Mouse (Mus musculus): ENCODE data around the gene Rnf227. TPM values are rescaled to one million over a fixed set of nuclear protein-coding genes. Genes with fewer than 3 reads are reported as not detected.
A peak's percentile ranks its signal among the peaks of the same experiment; 100 is the strongest.

The Rnf227 gene
- polyA plus RNA-seq, 1 experiment from 2014 or later: 12.8 TPM

DNA sequence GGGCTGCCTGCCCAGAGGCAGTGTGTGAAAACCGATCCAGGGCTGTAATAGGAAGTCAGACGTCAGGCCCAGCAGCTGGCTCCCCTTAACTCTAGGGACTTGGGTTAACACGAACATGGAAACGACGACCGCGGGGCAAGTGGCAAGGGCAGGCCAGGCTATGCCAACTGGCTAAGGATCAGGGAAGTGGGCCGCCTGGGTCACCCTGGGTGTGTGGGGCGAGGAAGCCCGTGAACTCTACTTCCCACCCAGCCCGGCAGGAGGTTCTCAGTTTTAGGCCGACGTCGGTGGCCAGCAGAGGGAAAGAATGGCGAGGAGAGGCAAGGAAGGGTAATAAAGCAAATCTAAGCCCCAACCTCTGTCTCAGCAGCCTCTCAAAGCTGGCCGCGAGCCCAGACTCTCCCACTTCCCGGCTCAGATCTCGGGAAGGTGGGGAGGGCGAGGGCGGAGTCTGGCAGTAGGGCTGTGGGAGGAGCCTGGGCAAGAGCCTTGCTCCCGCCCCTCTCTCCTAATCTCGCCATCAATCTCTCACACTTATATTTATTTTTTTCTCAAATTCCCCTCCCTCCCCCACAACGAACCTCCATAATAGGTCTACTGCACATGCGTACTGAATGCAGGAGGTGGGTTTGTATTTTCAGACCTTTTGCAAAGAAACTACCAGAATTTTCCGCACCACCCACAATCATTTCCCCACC lies 26.0 kb downstream of the Rnf227 start:
- peak; percentile 80 for ATAC-seq (ENCODE audit: insufficient read depth, low FRiP score, low read depth)
- WGBS: under 1% methylated on average over 26 of the region's 26 CpGs
- Histone ChIP-seq H3K36me3 (peaks cover 21% of the 10 kb centered on the region), H3K4me1 (peaks cover 34% of the 10 kb centered on the region), H3K9ac (peak overlapping the region; percentile 39; the same call in 1 of the 2 replicates), H3K27me3 (replicated peaks) (no peaks in the 10 kb centered on the region), H3K4me2 (peak overlapping the region; percentile 91), H3K9me3 (no peaks in the 10 kb centered on the region), H3K4me3 (replicated peaks) (peak overlapping the region; percentile 85), H3K27ac (peak overlapping the region; percentile 99)

DNA sequence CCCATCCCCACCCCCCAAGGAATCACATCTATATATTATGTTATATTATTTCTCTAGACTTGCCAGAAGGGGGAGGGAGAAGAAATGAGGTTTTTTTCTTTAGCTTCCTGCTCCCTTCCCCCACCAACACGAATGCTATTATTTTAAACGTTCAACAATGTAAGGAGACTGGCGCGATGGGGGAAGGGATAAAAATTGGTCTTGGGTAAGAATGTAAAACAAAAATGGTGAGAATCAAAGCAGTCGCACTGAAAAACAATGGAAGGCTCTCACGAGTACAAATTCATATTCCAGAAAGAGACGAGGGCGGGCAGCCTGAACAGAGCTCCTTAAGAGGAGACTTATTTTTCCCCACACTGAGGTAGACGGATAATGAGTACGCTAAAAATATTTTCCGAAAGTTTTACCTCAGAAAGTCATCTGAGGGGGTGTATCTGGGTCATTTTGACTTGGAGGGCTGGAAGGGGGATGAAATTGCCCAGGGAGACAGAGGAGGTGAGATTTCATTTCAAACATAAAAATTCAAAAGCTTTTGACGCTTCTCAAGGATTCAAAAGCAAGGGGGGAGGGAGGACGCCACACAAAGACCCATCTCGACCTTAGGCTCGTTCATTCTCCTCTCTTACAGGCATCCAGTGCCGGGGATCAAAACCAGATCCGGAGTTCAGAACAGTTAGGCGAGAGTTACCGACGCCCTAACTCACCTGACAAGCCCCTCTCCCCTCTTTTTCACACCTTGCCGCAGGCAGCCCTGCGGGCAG lies 26.8 kb downstream of the Rnf227 start:
- Histone ChIP-seq H3K27ac (peak overlapping the region; percentile 99), H3K36me3 (peaks cover 14% of the 10 kb centered on the region), H3K9me3 (no peaks in the 10 kb centered on the region), H3K4me2 (peak overlapping the region; percentile 91), H3K9ac (peak overlapping the region; percentile 99), H3K4me1 (peaks cover 42% of the 10 kb centered on the region), H3K4me3 (replicated peaks) (peak overlapping the region; percentile 85), H3K27me3 (replicated peaks) (no peaks in the 10 kb centered on the region)
- no peak for ATAC-seq (ENCODE audit: insufficient read depth, low FRiP score, low read depth)
- WGBS: under 1% methylated on average over 22 of the region's 22 CpGs

DNA sequence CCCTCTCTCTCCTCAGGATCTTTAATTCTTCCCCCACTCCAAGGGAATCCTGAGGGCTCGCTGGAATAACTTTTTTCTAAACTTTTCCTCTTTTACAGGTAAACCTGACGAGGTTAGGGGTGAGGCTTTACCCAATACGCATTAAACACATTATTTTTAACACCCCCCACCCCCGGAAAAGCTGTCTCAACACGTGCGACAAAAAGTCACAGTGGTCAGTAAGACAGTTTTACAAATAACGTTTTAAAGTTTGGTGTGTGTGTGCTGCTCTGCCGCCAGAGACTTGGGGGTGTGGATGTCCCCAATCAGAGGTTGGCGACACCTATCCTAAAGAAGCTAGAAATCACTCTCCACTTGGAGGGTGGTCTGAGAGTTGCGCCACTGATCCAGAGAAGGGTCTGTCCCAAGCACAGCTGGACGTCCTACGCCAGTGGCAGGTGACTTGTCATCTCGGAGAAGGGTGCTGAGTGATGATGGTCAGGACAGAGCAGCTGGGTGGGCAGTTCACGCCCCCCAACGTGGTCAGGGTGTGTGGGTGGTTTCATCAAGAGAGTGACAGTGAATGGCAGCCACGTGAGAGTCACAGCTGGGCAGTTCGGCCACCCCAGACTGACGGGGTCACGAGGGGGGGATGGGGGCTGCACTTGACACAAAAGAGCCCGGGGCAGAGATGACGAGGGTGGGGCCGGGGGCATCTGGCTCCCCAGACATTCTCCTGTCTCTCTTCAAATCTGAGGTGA lies 27.5 kb downstream of the Rnf227 start:
- peaks cover 8% of the 10 kb centered on the region; the same call in 1 of the 2 replicates for H3K36me3 ChIP-seq
- peak overlapping the region; percentile 99 for H3K27ac ChIP-seq
- H3K4me3 ChIP-seq (replicated peaks): peak overlapping the region; percentile 85
- H3K27me3 ChIP-seq (replicated peaks): no peaks in the 10 kb centered on the region
- H3K9ac ChIP-seq: peak overlapping the region; percentile 99
- peaks cover 47% of the 10 kb centered on the region for H3K4me1 ChIP-seq
- peak overlapping the region; percentile 91 for H3K4me2 ChIP-seq
- 1% methylated on average over 22 of the region's 22 CpGs for WGBS
- H3K9me3 ChIP-seq: no peaks in the 10 kb centered on the region
- no peak for ATAC-seq (ENCODE audit: insufficient read depth, low FRiP score, low read depth)

DNA sequence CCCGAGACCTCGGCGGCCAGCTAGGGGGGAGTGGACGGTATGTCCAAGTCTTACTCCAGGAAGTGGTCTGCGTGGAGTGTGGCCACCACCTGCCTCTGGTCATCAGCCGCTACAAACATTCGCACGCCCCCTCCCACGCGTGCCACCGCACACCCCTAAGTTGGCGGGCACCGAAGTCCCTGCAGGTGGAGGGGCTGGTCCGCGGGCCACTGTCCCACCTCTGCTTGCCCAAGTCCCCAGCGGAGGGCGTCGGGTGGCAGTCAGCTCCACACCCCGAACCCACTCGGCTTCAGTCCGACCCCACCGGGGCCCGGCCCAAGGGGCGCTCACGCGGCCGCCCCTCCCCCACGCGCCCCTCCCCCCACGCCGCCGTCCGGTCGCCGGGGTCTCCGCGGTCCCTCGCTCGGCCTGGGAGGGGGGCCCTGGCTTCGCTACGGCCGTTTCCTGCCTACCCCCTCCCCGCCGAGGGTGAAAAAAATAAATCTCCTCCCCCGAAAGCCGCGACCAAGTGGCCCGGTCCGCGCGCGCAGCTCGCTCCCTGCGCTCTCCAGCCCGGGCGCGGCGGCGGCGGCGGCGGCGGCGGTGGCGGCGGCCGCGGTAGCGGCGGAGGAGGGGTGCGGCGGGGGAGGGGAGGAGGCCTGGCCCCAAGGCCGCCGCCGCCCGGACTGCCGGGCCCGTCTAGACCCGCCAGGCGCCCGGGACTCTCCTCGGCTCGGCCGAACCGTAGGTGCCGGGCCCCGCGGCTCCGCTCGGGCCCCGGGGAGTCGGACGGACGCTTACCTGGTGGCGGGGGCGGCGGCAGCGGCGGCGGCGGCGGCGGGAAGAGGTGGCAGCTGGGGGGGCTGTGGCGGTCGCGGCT lies 28.3 kb downstream of the Rnf227 start:
- Histone ChIP-seq H3K9me3 (no peaks in the 10 kb centered on the region), H3K4me2 (peak overlapping the region; percentile 91), H3K36me3 (peaks cover 5% of the 10 kb centered on the region; the same call in 1 of the 2 replicates), H3K4me3 (replicated peaks) (peak overlapping the region; percentile 85), H3K27me3 (replicated peaks) (no peaks in the 10 kb centered on the region), H3K27ac (peak overlapping the region; percentile 99), H3K9ac (peak overlapping the region; percentile 99), H3K4me1 (peaks cover 50% of the 10 kb centered on the region)
- WGBS: under 1% methylated on average over 70 of the region's 106 CpGs
- ATAC-seq (ENCODE audit: insufficient read depth, low FRiP score, low read depth): 0 out of 2 replicates have a peak, but pooled peaks have one; percentile 0

DNA sequence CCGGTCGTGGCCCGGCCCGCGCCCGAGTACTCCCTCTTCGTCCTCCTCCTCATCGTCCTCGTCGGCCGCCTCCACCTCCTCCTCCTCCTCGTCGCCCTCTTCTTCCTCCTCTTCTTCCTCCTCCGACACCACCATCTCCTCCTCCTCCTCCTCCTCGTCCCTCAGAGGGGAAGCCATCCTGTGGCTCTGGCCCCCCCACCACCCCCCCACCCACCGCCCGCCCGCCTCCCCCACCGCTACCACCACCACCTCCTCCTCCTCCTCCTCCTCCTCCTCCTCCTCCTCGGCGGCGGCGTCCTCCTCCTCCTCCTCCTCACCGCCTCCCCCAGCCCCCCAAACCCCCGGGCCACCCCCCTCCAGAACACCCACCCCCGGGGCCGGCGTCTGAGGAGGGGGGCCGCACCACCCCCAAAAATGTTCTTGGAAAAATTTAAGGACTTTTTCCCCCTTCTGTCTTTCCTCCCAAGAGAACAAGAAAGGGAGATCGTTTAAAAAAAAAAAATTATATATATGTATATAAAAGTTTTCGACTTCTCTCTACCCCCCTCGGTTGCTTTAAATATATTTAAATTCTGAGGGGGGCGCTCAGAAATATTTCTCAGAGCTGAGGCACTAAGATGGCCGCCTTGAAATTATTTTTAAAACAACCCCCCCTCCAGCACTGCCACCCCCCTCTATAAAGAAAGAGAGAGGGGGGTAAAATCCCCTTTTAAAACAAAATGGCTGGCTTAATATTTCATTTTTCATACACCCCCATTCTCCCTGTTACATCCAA lies 29.1 kb downstream of the Rnf227 start, which contains the start of gene Chd3:
Gene Chd3 (minus strand): TSS at position 192 of the 775 bp plus-strand sequence.
- Histone ChIP-seq H3K4me2 (peak within 1 kb of the TSS; percentile 91), H3K27me3 (replicated peaks) (no peaks in the 10 kb centered on the region), H3K9me3 (no peaks in the 10 kb centered on the region), H3K36me3 (peaks cover 10% of the 10 kb centered on the region; the same call in 1 of the 2 replicates), H3K9ac (peak within 1 kb of the TSS; percentile 99), H3K27ac (peak within 1 kb of the TSS; percentile 99), H3K4me1 (peaks cover 46% of the 10 kb centered on the region), H3K4me3 (replicated peaks) (peak within 1 kb of the TSS; percentile 85)
- 1% methylated on average over 19 of the region's 34 CpGs for WGBS
- no peak for ATAC-seq (ENCODE audit: insufficient read depth, low FRiP score, low read depth)

DNA sequence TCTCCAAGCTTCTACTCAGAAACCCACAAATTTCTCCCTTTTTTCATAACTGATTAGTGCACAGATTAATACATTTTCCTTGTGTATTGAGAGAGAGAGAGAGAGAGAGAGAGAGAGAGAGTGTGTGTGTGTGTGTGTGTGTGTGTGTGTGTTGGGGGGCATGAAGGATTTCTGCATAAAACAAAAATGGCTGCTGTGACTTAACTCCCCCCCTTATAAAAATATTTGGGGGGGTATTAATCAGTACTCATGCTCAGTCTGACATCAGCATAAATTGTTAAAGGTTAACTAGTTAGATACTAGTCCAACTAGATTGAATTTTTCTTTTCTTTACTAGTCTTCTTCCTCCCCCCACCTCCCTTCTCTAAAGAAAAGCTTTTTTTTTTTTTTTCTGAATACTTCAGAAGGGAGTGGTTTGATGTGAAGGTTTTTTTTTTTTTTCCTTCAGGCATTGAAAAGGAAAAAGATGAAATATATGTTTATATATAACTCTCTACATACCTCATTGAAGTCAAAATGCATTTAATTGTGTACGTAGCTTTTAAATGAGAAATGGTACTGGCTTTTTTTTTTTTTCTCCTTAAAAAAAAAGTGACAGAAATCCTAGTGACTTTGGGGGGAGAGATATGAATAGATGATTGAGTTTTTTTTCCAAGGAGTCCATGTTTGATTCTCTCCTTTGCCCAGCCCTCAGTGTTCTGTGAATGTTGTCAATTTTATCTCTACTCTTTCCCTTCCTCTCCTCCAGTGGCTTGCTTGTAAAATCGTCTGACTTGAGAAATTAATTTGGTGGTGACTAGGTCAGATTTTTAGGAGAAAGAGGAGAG lies 29.9 kb downstream of the Rnf227 start:
- Histone ChIP-seq H3K4me3 (replicated peaks) (peak overlapping the region; percentile 85), H3K9ac (no peak overlapping the region), H3K9me3 (no peaks in the 10 kb centered on the region), H3K4me1 (peaks cover 38% of the 10 kb centered on the region), H3K27ac (peak overlapping the region; percentile 99), H3K36me3 (peaks cover 10% of the 10 kb centered on the region; the same call in 1 of the 2 replicates), H3K4me2 (peak overlapping the region; percentile 91), H3K27me3 (replicated peaks) (no peaks in the 10 kb centered on the region)
- WGBS: 15% methylated on average over 2 of the region's 2 CpGs
- ATAC-seq (ENCODE audit: insufficient read depth, low FRiP score, low read depth): no peak

DNA sequence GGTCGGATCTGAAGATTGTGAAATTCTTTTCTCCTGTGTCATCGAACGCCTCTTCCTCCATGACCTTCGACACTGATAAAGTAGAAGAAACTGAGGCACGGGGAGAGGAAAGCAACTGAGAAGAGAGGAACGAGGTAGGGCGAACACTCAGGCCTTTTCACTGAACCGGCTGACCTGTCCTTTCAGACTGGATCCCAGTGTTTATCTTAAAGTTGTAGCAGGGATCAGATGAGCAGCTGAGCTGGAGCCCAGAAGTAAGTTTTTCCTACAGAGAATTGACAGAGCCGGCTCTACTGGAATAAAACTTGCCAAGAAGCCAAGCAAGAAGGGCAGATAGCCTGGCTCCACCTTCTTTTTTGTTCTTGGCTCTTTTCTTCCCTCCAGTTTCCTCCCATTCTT lies 30.6 kb downstream of the Rnf227 start:
- 15% methylated on average over 9 of the region's 9 CpGs for WGBS
- H3K36me3 ChIP-seq: peaks cover 10% of the 10 kb centered on the region; the same call in 1 of the 2 replicates
- no peak overlapping the region for H3K9ac ChIP-seq
- H3K4me3 ChIP-seq (replicated peaks): no peak overlapping the region
- H3K4me2 ChIP-seq: peak overlapping the region; percentile 20
- no peaks in the 10 kb centered on the region for H3K27me3 ChIP-seq (replicated peaks)
- no peaks in the 10 kb centered on the region for H3K9me3 ChIP-seq
- peaks cover 32% of the 10 kb centered on the region for H3K4me1 ChIP-seq
- H3K27ac ChIP-seq: peak overlapping the region; percentile 86
- no peak for ATAC-seq (ENCODE audit: insufficient read depth, low FRiP score, low read depth)

DNA sequence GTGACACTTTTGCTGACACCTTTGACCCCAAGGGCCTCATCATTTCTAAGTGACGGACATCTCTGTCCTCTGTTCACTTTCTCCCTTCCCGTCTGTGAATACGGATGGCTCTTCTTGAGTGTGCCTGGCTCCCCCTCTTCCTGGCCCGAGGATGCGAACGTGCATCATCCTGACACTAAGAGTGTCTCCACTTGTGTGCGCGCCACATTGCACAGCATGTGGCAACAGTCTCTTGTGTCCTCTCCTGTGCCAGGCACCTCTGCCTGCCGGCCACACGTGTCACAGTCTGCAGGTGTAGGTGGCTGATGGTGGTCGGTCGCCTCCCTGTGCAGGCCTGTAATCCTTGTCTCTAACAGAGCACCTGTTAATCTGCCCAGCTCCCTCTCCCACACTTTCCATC lies 31.3 kb downstream of the Rnf227 start:
- WGBS: 49% methylated on average over 12 of the region's 12 CpGs
- Histone ChIP-seq H3K9ac (no peak overlapping the region), H3K36me3 (peaks cover 10% of the 10 kb centered on the region; the same call in 1 of the 2 replicates), H3K4me1 (peaks cover 30% of the 10 kb centered on the region), H3K9me3 (no peaks in the 10 kb centered on the region), H3K27ac (peak overlapping the region; percentile 86), H3K4me2 (peak overlapping the region; percentile 20; the same call in 1 of the 2 replicates), H3K27me3 (replicated peaks) (no peaks in the 10 kb centered on the region), H3K4me3 (replicated peaks) (0 out of 2 replicates have a peak overlapping the region, but pooled peaks have one; percentile 6)
- no peak for ATAC-seq (ENCODE audit: insufficient read depth, low FRiP score, low read depth)

DNA sequence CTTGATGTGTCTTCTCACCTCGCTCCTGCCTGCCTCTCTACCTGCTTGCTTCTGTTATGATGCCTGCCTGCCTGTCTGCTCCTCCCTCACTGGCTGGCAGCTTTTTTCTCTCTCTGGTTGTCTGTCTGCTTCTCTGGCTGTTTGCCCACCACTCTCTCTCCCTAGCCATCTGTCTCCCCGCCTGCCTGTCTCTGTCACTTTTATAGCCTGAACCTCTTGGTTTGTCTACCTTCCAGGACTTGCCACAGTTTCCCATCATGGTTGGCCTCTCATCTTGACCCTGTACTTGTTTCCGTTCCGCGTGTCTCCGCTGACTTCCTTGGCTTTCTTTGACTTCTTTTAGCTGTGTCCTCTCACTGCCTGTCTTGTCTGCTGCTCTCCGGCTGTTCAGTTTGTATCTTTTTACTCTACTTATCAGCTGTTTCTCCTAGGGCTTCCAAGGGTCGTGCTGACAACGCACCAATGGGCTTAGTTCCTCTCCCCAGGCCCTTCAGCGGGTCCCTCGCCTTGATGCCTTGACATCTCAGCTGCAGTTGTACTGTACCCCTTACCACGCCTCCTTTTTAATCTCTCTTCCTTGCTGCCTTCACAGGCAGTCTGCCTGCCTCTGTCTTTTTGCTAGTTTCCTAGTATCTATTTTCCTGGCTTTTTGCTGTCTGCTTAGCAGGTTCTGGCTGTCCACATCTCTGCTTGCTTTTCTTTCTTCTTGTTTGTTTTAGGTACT lies 32.0 kb downstream of the Rnf227 start:
- 34% methylated on average over 12 of the region's 12 CpGs for WGBS
- peak overlapping the region; percentile 86 for H3K27ac ChIP-seq
- no peaks in the 10 kb centered on the region for H3K27me3 ChIP-seq (replicated peaks)
- peak overlapping the region; percentile 21 for H3K4me2 ChIP-seq
- H3K36me3 ChIP-seq: peaks cover 10% of the 10 kb centered on the region; the same call in 1 of the 2 replicates
- ATAC-seq (ENCODE audit: insufficient read depth, low FRiP score, low read depth): no peak
- H3K4me1 ChIP-seq: peaks cover 29% of the 10 kb centered on the region
- 0 out of 2 replicates have a peak overlapping the region, but pooled peaks have one; percentile 6 for H3K4me3 ChIP-seq (replicated peaks)
- no peaks in the 10 kb centered on the region for H3K9me3 ChIP-seq
- no peak overlapping the region for H3K9ac ChIP-seq
